Mouse (Mus musculus) hindbrain, embryonic 11.5 days (tissue): Measurements from ENCODE around the gene Col4a1. TPM values are rescaled to one million over a fixed set of nuclear protein-coding genes. Genes with fewer than 3 reads are reported as not detected.
A peak's percentile ranks its signal among the peaks of the same experiment; 100 is the strongest.

ENCODE experiments used
- ATAC-seq: fragments of 200-750 bp; cut with Nextera tagmentation; 2 replicates; pipeline ENCODE4 v1.8.0; 2017; ENCODE audit warnings: mild to moderate bottlenecking, moderate TSS enrichment, moderate library complexity; ENCODE audit not compliant: low FRiP score
- DNase-seq: peaks from one replicate; pipeline ENCODE4 v3.0.0-alpha.2; 2015; ENCODE audit warnings: low spot score
- H3K27ac ChIP-seq: fragments of 300-500 bp; sonication (generic); 2 replicates; pipeline ENCODE4 v1.5.1; 2014; ENCODE audit warnings: mild to moderate bottlenecking, low read depth, low read length
- H3K27me3 ChIP-seq: fragments of 300-500 bp; sonication (generic); 2 replicates; pipeline ENCODE4 v1.6.1; 2014; ENCODE audit warnings: mild to moderate bottlenecking, low read length, moderate library complexity, mixed read lengths; ENCODE audit not compliant: control insufficient read depth, insufficient read depth
- H3K36me3 ChIP-seq: fragments of 300-500 bp; sonication (generic); 2 replicates; pipeline ENCODE4 v1.6.1; 2014; ENCODE audit warnings: mild to moderate bottlenecking, low read length, moderate library complexity, mixed read lengths; ENCODE audit not compliant: control insufficient read depth, insufficient read depth
- H3K4me1 ChIP-seq: fragments of 300-500 bp; sonication (generic); replicated peaks from 2 replicates; pipeline ENCODE4 v1.6.1; 2014; ENCODE audit warnings: low read length, mixed read lengths; ENCODE audit not compliant: control insufficient read depth, insufficient read depth
- H3K4me2 ChIP-seq: fragments of 300-500 bp; sonication (generic); replicated peaks from 2 replicates; pipeline ENCODE4 v1.6.1; 2014; ENCODE audit warnings: mild to moderate bottlenecking, low read depth, low read length
- H3K4me3 ChIP-seq: fragments of 300-500 bp; sonication (generic); 2 replicates; pipeline ENCODE4 v1.5.1; 2014; ENCODE audit warnings: low read depth, low read length
- H3K9ac ChIP-seq: fragments of 300-500 bp; sonication (generic); 2 replicates; pipeline ENCODE4 v1.6.1; 2014; ENCODE audit warnings: low read depth, low read length
- H3K9me3 ChIP-seq: fragments of 300-500 bp; sonication (generic); 2 replicates; pipeline ENCODE4 v1.6.1; 2016; ENCODE audit warnings: low read length; ENCODE audit not compliant: control insufficient read depth
- WGBS: fragments of 180-500 bp; shearing (Covaris S2); extraction: QIAGEN DNeasy Blood & Tissue Kit; methylation state at CpG from one replicate; pipeline ENCODE4 v1.1.7; 2014; 5-methylcytosine and 5-hydroxymethylcytosine counted together
- polyA plus RNA-seq: library from polyadenylated mRNA; unstranded; fragments of >200 nt; fragmentation: Nextera tagmentation; extraction: Ambion mirVana; gene quantifications from 2 replicates; pipeline ENCODE4 v1.2.1, GENCODE M21; 2014

Gene Col4a1
- polyA plus RNA-seq, 1 experiment from 2014 or later: 91.8 TPM

GRCm38 (mm10) chr8:11311681-11312348 lies 811 bp downstream of the Col4a1 start:
- Histone ChIP-seq H3K27me3 (peaks cover 45% of the 10 kb centered on the region), H3K9me3 (no peaks in the 10 kb centered on the region), H3K9ac (peak overlapping the region; percentile 69), H3K4me3 (peak overlapping the region; percentile 59), H3K36me3 (no peaks in the 10 kb centered on the region), H3K4me1 (peaks cover 7% of the 10 kb centered on the region), H3K27ac (peak overlapping the region; percentile 54; the same call in 1 of the 2 replicates), H3K4me2 (peak overlapping the region; percentile 91)
- peak; percentile 2; the same call in 1 of the 2 replicates for ATAC-seq
- WGBS: under 1% methylated on average over 34 of the region's 34 CpGs
- peak; percentile 61 for DNase-seq

- no peak overlapping the region for H3K4me3 ChIP-seq
- peaks cover 41% of the 10 kb centered on the region for H3K27me3 ChIP-seq
- H3K9ac ChIP-seq: no peak overlapping the region
- H3K36me3 ChIP-seq: no peaks in the 10 kb centered on the region
- peaks cover 7% of the 10 kb centered on the region for H3K4me1 ChIP-seq
- 0 out of 2 replicates have a peak overlapping the region, but pooled peaks have one; percentile 3 for H3K4me2 ChIP-seq
- 64% methylated on average over 2 of the region's 2 CpGs for WGBS
- no peak overlapping the region for H3K27ac ChIP-seq
- ATAC-seq (no peak), DNase-seq (no peak)
- H3K9me3 ChIP-seq: no peaks in the 10 kb centered on the region
Measured at GRCm38 (mm10) chr8:11310049-11310448, 2.6 kb downstream of the Col4a1 start.

GRCm38 (mm10) chr8:11309226-11309625 lies 3.4 kb downstream of the Col4a1 start:
- Histone ChIP-seq H3K9me3 (no peaks in the 10 kb centered on the region), H3K27ac (no peak overlapping the region), H3K4me1 (peaks cover 7% of the 10 kb centered on the region), H3K27me3 (peaks cover 36% of the 10 kb centered on the region), H3K9ac (no peak overlapping the region), H3K36me3 (no peaks in the 10 kb centered on the region), H3K4me2 (no peak overlapping the region), H3K4me3 (no peak overlapping the region)
- DNase-seq (no peak), ATAC-seq (no peak)
- 34% methylated on average over 5 of the region's 5 CpGs for WGBS

- no peaks in the 10 kb centered on the region for H3K9me3 ChIP-seq
- no peak overlapping the region for H3K9ac ChIP-seq
- no peak overlapping the region for H3K4me2 ChIP-seq
- no peak overlapping the region for H3K27ac ChIP-seq
- DNase-seq (no peak), ATAC-seq (no peak)
- H3K36me3 ChIP-seq: no peaks in the 10 kb centered on the region
- H3K27me3 ChIP-seq: peaks cover 30% of the 10 kb centered on the region
- no peak overlapping the region for H3K4me3 ChIP-seq
- H3K4me1 ChIP-seq: peaks cover 4% of the 10 kb centered on the region
- WGBS: 28% methylated on average over 7 of the region's 7 CpGs
Measured at GRCm38 (mm10) chr8:11308570-11308998, 4.0 kb downstream of the Col4a1 start.

- 0 out of 2 replicates have a peak, but pooled peaks cover 2% of the 10 kb centered on the region for H3K4me1 ChIP-seq
- DNase-seq (no peak), ATAC-seq (no peak)
- no peak overlapping the region for H3K9ac ChIP-seq
- H3K4me3 ChIP-seq: no peak overlapping the region
- WGBS: 83% methylated on average over 7 of the region's 7 CpGs
- peaks cover 18% of the 10 kb centered on the region for H3K27me3 ChIP-seq
- H3K27ac ChIP-seq: no peak overlapping the region
- no peaks in the 10 kb centered on the region for H3K9me3 ChIP-seq
- no peak overlapping the region for H3K4me2 ChIP-seq
- no peaks in the 10 kb centered on the region for H3K36me3 ChIP-seq
Measured at GRCm38 (mm10) chr8:11307451-11307850, 5.2 kb downstream of the Col4a1 start.

GRCm38 (mm10) chr8:11305539-11305938 lies 7.1 kb downstream of the Col4a1 start:
- H3K27ac ChIP-seq: no peak overlapping the region
- 91% methylated on average over 1 of the region's 1 CpGs for WGBS
- no peaks in the 10 kb centered on the region for H3K4me1 ChIP-seq
- H3K9me3 ChIP-seq: no peaks in the 10 kb centered on the region
- DNase-seq (no peak), ATAC-seq (no peak)
- H3K9ac ChIP-seq: no peak overlapping the region
- H3K4me3 ChIP-seq: no peak overlapping the region
- no peaks in the 10 kb centered on the region for H3K36me3 ChIP-seq
- H3K27me3 ChIP-seq: peaks cover 8% of the 10 kb centered on the region
- no peak overlapping the region for H3K4me2 ChIP-seq

GRCm38 (mm10) chr8:11304027-11304601 lies 8.5 kb downstream of the Col4a1 start:
- 88% methylated on average over 6 of the region's 6 CpGs for WGBS
- Histone ChIP-seq H3K4me3 (no peak overlapping the region), H3K4me1 (no peaks in the 10 kb centered on the region), H3K27ac (no peak overlapping the region), H3K9me3 (no peaks in the 10 kb centered on the region), H3K27me3 (no peaks in the 10 kb centered on the region), H3K36me3 (no peaks in the 10 kb centered on the region), H3K4me2 (no peak overlapping the region), H3K9ac (no peak overlapping the region)
- ATAC-seq (no peak), DNase-seq (no peak)

GRCm38 (mm10) chr8:11300436-11300835 lies 12.2 kb downstream of the Col4a1 start:
- Histone ChIP-seq H3K9me3 (no peaks in the 10 kb centered on the region), H3K9ac (no peak overlapping the region), H3K27me3 (no peaks in the 10 kb centered on the region), H3K4me2 (no peak overlapping the region), H3K4me1 (no peaks in the 10 kb centered on the region), H3K36me3 (no peaks in the 10 kb centered on the region), H3K27ac (no peak overlapping the region), H3K4me3 (no peak overlapping the region)
- 91% methylated on average over 8 of the region's 8 CpGs for WGBS
- no peak for DNase-seq
- no peak for ATAC-seq

- Histone ChIP-seq H3K4me1 (no peaks in the 10 kb centered on the region), H3K27me3 (no peaks in the 10 kb centered on the region), H3K4me2 (no peak overlapping the region), H3K4me3 (no peak overlapping the region), H3K9ac (no peak overlapping the region), H3K9me3 (no peaks in the 10 kb centered on the region), H3K36me3 (no peaks in the 10 kb centered on the region), H3K27ac (no peak overlapping the region)
- no peak for ATAC-seq
- no peak for DNase-seq
- 86% methylated on average over 3 of the region's 3 CpGs for WGBS
Measured at GRCm38 (mm10) chr8:11299317-11299602, 13.4 kb downstream of the Col4a1 start.
